Mouse (Mus musculus) cerebellum, postnatal 14 days (tissue): ENCODE results near the gene Cep89.
A peak's percentile ranks its signal among the peaks of the same experiment; 100 is the strongest.

Experiments used
- DNase-seq, 2 experiments: peaks; one replicate each; pipeline ENCODE4 v3.0.0; 2021; ENCODE audit warnings: mixed read lengths in 2 of 2

Cep89 gene

DNA sequence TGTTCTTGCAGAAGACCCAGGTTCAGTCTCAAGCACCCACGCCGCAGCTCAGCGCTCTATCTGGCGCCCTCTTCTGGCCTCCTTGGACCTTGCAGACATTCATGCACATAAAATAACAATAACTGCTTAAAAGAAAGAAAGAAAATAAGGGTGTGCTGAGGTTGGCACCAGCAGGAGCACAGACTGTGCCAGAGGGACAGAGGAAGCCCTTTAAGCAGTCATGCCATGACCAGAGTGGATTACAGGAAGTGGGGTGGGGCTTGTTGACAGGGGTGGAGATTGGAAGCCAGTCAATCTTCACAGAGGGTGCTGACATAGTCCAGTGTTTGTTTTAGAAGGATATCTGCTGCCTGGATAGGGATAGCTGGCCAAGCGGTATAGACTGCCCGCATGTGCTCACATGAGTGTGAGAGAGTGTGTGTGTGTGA is 10.3 kb upstream of the Cep89 start:
- no peak for DNase-seq

GRCm38 (mm10) chr7:35388694-35389093 is 8.1 kb upstream of the Cep89 start:
- DNase-seq, result no peak

- DNase-seq, result peak; percentile 73 to 79
These were observed 3.9 kb upstream of the Cep89 start for GRCm38 (mm10) chr7:35392935-35393334.

- peak; percentile 52 to 76 for DNase-seq
These were observed 940 bp upstream of the Cep89 start for GRCm38 (mm10) chr7:35395734-35396456.

DNA sequence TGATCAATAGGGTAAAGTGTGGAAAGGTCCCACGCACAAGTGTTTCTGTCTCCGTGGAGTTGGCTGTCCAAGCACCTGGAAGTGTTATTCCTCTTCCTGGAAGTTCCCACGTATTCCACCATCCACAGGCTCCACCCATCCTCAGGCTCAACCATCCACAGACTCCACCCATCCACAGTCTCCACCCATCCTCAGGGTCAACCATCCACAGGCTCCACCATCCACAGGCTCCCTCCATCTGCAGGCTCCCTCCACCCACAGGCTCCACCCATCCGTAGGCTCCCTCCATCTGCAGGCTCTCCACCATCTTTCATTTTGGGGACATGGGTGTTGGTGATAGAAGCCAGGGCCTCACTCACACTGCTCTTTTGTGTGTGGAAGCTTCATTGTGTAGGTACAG is 4.3 kb downstream of the Cep89 start:
- DNase-seq, result no peak

DNA sequence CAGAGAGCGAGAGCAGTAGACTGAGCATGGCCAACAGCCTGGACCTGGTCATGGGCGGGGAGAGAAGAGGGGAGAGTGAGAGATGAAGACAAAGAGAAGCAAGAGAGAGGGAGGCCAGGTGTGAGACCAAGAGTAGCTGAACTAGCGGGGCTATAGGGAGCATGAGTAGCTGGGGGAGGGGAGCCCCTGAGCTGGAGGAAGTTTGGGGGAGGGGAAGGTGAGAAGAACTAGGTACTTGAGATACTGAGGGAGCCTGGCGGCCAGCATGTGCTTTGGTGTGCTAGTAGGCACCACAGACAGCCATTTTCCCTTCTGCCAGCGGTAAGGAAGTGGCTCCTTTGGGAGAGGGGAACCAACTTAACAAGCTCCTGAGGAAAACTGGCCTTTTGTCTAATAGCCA is 18.4 kb downstream of the Cep89 start:
- DNase-seq, result no peak

GRCm38 (mm10) chr7:35415801-35416653 is 19.2 kb downstream of the Cep89 start:
- DNase-seq, result no peak

- no peak for DNase-seq
These were observed 19.8 kb downstream of the Cep89 start for GRCm38 (mm10) chr7:35416654-35416948.

GRCm38 (mm10) chr7:35423071-35423470 is 26.2 kb downstream of the Cep89 start:
- no peak for DNase-seq

DNA sequence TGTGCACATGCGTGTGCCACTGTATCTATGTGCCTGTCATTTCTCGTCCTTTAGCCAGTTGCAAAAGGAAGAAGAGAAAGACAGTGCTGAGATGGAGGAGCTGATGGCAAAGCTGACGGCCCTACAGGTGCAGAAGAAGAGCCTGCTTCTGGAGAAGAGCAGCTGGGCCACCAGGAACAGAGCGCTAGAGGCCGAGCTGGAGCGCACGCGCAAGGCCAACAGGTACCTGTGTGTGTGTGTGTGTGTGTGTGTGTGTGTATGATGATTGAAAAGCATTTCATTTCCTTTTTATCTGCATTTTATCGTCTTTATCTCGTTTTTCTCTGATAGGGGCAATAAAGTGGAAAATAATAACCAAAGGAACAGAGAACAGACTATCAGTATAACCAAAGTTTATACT is 31.3 kb downstream of the Cep89 start:
- no peak for DNase-seq

- no peak for DNase-seq
These were observed 38.4 kb downstream of the Cep89 start for GRCm38 (mm10) chr7:35435266-35435665.

DNA sequence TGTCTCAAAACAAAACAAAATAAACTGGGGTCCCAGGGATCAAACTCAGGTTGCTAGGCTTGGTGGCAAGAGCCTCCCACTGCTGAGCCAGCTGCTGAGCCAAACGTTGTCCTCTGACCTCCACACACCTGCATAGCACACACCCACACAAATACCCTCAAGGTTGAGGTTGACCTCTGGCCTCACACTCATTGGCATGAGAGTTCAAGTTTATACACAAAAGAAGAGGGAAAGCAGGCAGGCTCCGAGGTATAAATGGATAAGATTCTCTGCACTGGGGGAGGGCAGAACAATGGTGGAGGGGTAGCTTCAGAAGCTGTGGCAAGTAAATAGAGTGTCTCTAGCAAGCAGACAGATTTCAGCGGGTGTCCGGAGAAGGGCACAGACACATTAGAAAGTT is 50.7 kb downstream of the Cep89 start:
- DNase-seq, result no peak

DNA sequence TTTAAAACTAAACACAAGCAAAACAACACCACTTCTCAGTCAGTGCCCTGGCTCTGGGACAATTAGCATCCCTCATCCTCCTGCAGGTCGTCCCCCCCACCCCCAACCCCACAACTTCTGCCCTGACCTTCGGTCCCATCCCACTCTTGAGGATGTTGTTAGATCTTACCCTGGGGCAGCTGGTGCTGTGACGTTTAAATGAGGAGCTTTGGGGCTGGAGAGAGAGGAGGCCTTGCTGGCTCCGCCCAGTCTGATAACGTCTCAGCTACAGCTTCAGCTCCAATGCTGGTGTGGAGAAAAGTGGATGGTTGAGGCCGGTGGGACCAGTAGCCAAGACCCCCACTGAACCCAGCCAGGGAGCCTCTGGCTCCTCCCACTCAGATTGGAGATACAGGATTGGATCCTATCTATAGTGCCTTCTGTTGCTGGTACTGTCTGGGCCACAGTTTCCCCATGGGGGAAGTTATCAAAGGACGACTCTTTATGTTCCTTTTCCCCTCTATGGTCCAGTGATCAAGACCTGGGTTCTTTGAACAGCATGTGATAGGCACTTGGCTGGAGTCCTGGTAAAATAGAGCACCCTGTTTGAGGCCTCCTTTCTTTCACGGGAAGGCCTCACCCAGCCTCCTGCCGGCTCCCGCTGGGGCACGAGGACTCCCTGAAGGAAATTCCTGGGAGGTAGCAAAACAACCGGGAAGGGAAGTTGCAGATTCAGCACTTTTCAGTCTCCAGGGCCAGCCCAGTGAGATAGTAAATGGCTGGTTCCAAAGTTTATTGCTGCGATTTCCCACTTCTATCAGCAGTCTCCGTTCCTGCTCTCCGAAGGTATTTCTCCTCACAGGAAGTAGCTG is 51.4 kb downstream of the Cep89 start, which contains the start of gene Slc7a9:
TSS of gene Slc7a9 (plus strand) at position 801 of the 851 bp plus-strand sequence.
- no peak for DNase-seq

DNA sequence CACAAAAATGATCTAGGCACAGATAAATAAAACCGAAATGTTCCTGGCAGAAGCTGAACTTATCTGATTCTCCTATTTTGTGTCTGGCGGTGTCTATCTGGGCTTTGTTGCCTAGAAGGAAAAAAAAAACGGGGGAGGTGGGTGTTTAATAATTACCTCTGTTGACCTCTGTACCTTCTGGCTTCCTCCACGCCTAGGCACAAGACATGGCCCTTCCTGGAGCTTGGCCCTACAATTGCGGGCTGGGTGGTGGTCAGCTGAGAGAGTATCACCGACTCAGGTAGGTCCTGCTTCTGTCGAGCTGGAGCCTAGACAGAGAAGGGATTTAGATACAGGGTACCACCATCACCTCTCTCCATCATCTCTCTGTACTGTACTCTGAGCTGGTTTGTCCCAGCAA is 52.0 kb downstream of the Cep89 start:
- DNase-seq, result no peak

GRCm38 (mm10) chr7:35456091-35456814 is 59.4 kb downstream of the Cep89 start:
- DNase-seq, result no peak

GRCm38 (mm10) chr7:35460971-35461370 is 64.1 kb downstream of the Cep89 start:
- no peak for DNase-seq

- DNase-seq, result no peak
These were observed 68.2 kb downstream of the Cep89 start for GRCm38 (mm10) chr7:35465027-35465426.

DNA sequence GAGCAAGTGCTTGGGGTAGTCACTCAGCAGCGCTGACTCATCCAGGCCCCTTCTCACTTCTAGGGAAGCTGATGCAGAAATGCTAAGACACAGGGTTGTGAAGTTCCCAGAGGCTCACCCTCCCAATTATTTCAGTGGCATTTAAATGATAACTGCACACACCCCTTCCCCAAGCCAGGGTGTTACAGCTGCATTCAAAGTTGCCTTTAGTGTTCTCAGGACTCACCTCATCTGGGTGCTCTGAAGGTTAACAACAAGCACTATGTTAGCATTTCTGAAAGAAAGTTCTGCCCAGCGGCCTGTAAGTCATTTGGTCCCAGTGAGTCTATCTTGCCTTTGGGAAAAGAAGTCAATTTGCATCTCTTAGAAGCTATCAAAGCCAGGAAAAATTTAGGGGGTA is 71.0 kb downstream of the Cep89 start:
- no peak for DNase-seq

DNA sequence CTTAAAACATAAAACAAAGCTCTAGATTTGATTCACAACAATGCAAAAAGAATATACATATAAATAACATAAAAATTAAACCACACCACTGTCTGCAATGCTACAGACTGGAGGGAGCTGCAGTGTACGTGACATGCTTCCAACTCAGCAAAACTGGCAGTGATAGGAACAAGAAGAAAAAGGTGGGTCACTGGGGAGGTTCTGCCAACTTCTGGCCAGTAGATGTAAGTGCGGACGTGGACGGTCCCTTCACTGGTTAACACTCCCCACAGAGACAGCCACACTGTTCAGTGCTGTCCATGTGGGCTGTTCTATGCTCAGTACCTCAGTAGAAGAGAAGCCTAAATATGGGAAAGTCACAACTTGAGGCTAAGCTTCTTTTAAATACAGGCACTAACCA is 74.0 kb downstream of the Cep89 start:
- DNase-seq, result no peak

DNA sequence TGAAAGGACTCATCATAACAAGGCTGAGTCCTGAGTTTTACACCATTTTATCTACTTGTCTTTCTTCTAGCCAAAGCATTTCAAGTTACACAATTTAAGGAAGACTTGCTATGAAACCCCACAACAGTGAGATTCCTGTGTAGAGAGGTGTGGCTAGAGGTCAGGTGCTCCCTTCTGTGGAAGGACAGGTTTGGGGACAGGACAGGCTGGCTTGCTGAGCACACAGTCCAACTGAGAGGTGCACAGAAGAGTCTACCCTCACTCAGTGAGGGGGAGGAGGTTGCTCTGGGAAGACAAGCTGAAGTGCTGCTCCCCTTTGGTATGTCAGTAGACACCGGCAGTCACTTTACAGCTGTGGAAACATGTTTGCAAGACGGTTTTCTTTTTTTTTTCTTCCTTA is 79.6 kb downstream of the Cep89 start:
- no peak for DNase-seq

DNA sequence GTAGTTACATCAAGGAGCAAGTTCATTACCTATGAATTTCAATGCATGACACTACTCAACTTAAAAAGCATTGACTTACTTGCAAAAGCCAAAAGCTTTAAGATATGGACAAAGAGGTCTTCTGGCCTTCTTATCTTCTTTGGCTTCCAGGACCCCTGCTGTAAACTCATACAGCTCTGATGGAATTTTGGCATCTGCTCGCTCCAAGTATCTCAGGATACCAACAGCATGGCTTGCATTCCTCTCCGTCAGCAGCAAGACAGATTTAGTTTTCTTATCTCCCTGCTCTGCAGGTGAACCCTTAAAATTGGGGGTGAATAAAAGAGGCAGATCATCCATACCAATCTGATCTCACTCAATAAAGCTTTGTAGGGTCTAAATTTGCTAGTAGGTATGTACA is 88.3 kb downstream of the Cep89 start:
- DNase-seq, result no peak

- no peak for DNase-seq
These were observed 89.7 kb downstream of the Cep89 start for GRCm38 (mm10) chr7:35486553-35486952.
